Mouse (Mus musculus) liver, embryonic 11.5 days (tissue): ENCODE data around the gene Rab3ip. TPM values are rescaled to one million over a fixed set of nuclear protein-coding genes. Genes with fewer than 3 reads are reported as not detected.

Experiments
- ATAC-seq: fragments of 200-750 bp; cut with Nextera tagmentation; replicated peaks from 2 replicates; pipeline ENCODE4 v1.8.0; 2017; ENCODE audit warnings: moderate number of reproducible peaks, mild to moderate bottlenecking, moderate TSS enrichment, moderate library complexity; ENCODE audit not compliant: low FRiP score
- DNase-seq: peaks from one replicate; pipeline ENCODE4 v3.0.0-alpha.2; 2017; ENCODE audit warnings: low spot score
- H3K27ac ChIP-seq: fragments of 300-500 bp; sonication (generic); 2 replicates; pipeline ENCODE4 v1.5.1; 2014; ENCODE audit warnings: mild to moderate bottlenecking, low read depth, low read length, control low read depth
- H3K27me3 ChIP-seq: fragments of 300-500 bp; sonication (generic); replicated peaks from 2 replicates; pipeline ENCODE4 v1.6.1; 2014; ENCODE audit warnings: low read length, mixed read lengths; ENCODE audit not compliant: control insufficient read depth, insufficient read depth
- H3K36me3 ChIP-seq: fragments of 300-500 bp; sonication (generic); 2 replicates; pipeline ENCODE4 v1.6.1; 2014; ENCODE audit warnings: mild to moderate bottlenecking, low read length, moderate library complexity, mixed read lengths; ENCODE audit not compliant: control insufficient read depth, insufficient read depth
- H3K4me1 ChIP-seq: fragments of 300-500 bp; sonication (generic); replicated peaks from 2 replicates; pipeline ENCODE4 v1.6.1; 2014; ENCODE audit warnings: low read length, mixed read lengths; ENCODE audit not compliant: control insufficient read depth, insufficient read depth
- H3K4me2 ChIP-seq: fragments of 300-500 bp; sonication (generic); 2 replicates; pipeline ENCODE4 v1.6.1; 2014; ENCODE audit warnings: mild to moderate bottlenecking, control low read depth, moderate library complexity
- H3K4me3 ChIP-seq: fragments of 300-500 bp; sonication (generic); 2 replicates; pipeline ENCODE4 v1.5.1; 2014; ENCODE audit warnings: low read depth, low read length, control low read depth
- H3K9ac ChIP-seq: fragments of 300-500 bp; sonication (generic); 2 replicates; pipeline ENCODE4 v1.6.1; 2014; ENCODE audit warnings: low read depth, low read length, control low read depth
- H3K9me3 ChIP-seq: fragments of 300-500 bp; sonication (generic); 2 replicates; pipeline ENCODE4 v1.6.1; 2016; ENCODE audit warnings: low read length, inconsistent platforms, mixed read lengths; ENCODE audit not compliant: control insufficient read depth
- WGBS: fragments of 180-500 bp; shearing (Covaris S2); extraction: QIAGEN DNeasy Blood & Tissue Kit; methylation state at CpG from one replicate; pipeline ENCODE4 v1.1.7; 2014; 5-methylcytosine and 5-hydroxymethylcytosine counted together
- polyA plus RNA-seq: library from polyadenylated mRNA; unstranded; fragments of >200 nt; fragmentation: Nextera tagmentation; extraction: Ambion mirVana; gene quantifications from 2 replicates; pipeline ENCODE4 v1.2.1, GENCODE M21; 2014

Rab3ip gene
- polyA plus RNA-seq, 1 experiment from 2014 or later = 16.2 TPM

DNA sequence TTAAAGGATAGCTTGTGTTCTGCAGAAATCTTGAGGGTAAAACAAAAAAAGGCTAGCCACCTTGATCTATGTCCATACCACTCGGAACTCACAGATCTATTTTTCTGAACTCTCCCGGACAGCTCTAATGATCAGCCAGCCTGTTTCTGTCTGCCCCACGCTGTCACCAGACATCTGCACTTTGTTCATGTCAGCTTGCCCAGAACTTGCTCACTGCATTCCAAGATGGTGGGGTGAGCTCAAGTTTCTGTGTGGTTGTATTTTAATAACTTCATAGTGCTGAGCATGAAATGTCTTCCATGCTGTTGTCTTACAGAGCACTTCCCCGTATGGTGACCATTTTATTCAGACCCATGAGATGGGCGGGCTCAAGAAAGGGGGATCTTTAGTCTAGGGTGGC, 14.7 kb upstream of the Rab3ip start:
- WGBS = 56% methylated on average over 5 of the region's 5 CpGs
- no peak for ATAC-seq

GRCm38 (mm10) chr10:116964571-116964970, 14.0 kb upstream of the Rab3ip start:
- Histone ChIP-seq H3K36me3 (no peaks in the 10 kb centered on the region), H3K9ac (no peak overlapping the region), H3K27ac (no peak overlapping the region), H3K4me2 (no peak overlapping the region), H3K4me3 (no peak overlapping the region), H3K4me1 (no peaks in the 10 kb centered on the region), H3K9me3 (no peaks in the 10 kb centered on the region), H3K27me3 (no peaks in the 10 kb centered on the region)
- no peak for ATAC-seq
- 74% methylated on average over 4 of the region's 4 CpGs for WGBS
- no peak for DNase-seq

More for the DNA sequence above, 14.7 kb upstream of the Rab3ip start:
- Histone ChIP-seq H3K9me3 (no peaks in the 10 kb centered on the region), H3K4me2 (no peak overlapping the region), H3K4me1 (no peaks in the 10 kb centered on the region), H3K36me3 (no peaks in the 10 kb centered on the region), H3K9ac (no peak overlapping the region), H3K4me3 (no peak overlapping the region), H3K27ac (no peak overlapping the region), H3K27me3 (no peaks in the 10 kb centered on the region)
- DNase-seq = no peak

GRCm38 (mm10) chr10:116964084-116964483, 13.5 kb upstream of the Rab3ip start:
- Histone ChIP-seq H3K27me3 (no peaks in the 10 kb centered on the region), H3K9ac (no peak overlapping the region), H3K9me3 (no peaks in the 10 kb centered on the region), H3K27ac (no peak overlapping the region), H3K4me3 (no peak overlapping the region), H3K36me3 (no peaks in the 10 kb centered on the region), H3K4me1 (no peaks in the 10 kb centered on the region), H3K4me2 (no peak overlapping the region)
- no peak for ATAC-seq
- WGBS = 70% methylated on average over 11 of the region's 11 CpGs
- no peak for DNase-seq

DNA sequence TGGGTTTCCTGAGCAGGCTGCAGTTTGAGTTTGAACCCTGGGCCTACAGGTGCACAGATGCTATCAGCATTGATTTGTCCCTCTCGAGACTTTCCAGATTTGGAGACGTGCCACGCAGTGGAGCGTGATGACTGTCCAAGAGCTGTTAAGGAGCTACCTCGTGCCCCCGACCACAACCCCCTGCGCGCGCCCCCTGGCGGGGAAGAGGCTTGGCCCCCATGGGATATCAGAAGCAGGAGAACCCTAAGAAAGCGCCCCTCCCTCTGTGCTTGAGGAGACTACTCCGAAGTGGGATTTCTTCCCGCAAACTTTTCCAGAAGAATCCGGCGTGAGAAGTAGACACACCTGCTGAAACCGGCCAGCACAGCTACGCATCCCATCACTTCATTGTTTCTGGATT, 12.2 kb upstream of the Rab3ip start:
- Histone ChIP-seq H3K4me2 (no peak overlapping the region), H3K4me3 (no peak overlapping the region), H3K9ac (no peak overlapping the region), H3K4me1 (no peaks in the 10 kb centered on the region), H3K9me3 (no peaks in the 10 kb centered on the region), H3K27me3 (no peaks in the 10 kb centered on the region), H3K27ac (no peak overlapping the region), H3K36me3 (no peaks in the 10 kb centered on the region)
- no peak for ATAC-seq
- WGBS = 53% methylated on average over 17 of the region's 17 CpGs
- no peak for DNase-seq

- no peaks in the 10 kb centered on the region for H3K9me3 ChIP-seq
- H3K27me3 ChIP-seq = no peaks in the 10 kb centered on the region
- no peak overlapping the region for H3K9ac ChIP-seq
- WGBS = 77% methylated on average over 14 of the region's 14 CpGs
- no peak overlapping the region for H3K27ac ChIP-seq
- H3K4me1 ChIP-seq = no peaks in the 10 kb centered on the region
- no peak overlapping the region for H3K4me2 ChIP-seq
- no peaks in the 10 kb centered on the region for H3K36me3 ChIP-seq
- H3K4me3 ChIP-seq = no peak overlapping the region
- ATAC-seq (no peak), DNase-seq (no peak)
Observed at GRCm38 (mm10) chr10:116962152-116962551, 11.6 kb upstream of the Rab3ip start.

DNA sequence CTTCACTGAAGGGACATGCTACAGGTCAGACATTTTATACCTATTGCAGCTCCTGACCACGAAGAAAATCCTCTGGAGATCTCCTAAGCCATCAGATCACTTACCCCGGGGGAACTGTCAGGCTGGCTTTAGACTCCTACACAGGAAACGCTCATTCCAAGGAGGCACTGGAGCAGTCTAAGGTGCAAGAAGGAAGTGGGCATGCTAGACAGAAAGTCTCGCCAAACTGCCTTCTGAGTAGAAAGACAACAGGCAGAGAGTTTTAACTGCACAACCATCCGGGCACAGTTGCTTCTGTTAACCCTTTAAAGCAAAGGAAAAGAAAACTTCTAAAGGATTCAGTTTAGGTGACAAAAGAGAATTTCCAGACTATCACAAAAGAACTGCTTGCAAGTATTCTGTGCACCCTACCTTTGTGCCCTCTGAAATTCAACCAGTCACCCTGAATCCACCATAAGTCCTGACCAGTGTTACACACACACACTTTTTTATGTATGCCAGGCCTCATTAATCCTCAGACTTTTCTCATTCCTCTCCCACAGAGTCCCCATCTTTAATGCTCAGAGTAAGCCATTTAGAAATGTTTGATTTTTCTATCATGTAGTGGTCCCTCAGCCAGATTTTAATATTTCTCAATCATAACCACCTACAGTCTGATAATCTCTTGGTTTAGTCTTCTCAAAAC, 7.4 kb upstream of the Rab3ip start:
- Histone ChIP-seq H3K27ac (no peak overlapping the region), H3K9ac (no peak overlapping the region), H3K4me3 (no peak overlapping the region), H3K9me3 (no peaks in the 10 kb centered on the region), H3K4me1 (no peaks in the 10 kb centered on the region), H3K36me3 (no peaks in the 10 kb centered on the region), H3K4me2 (no peak overlapping the region), H3K27me3 (no peaks in the 10 kb centered on the region)
- ATAC-seq = no peak
- DNase-seq = no peak
- WGBS = 47% methylated on average over 5 of the region's 5 CpGs

- Histone ChIP-seq H3K4me3 (no peak overlapping the region), H3K27ac (no peak overlapping the region)
- 88% methylated on average over 11 of the region's 11 CpGs for WGBS
Observed at GRCm38 (mm10) chr10:116956483-116957158, 6.1 kb upstream of the Rab3ip start.

DNA sequence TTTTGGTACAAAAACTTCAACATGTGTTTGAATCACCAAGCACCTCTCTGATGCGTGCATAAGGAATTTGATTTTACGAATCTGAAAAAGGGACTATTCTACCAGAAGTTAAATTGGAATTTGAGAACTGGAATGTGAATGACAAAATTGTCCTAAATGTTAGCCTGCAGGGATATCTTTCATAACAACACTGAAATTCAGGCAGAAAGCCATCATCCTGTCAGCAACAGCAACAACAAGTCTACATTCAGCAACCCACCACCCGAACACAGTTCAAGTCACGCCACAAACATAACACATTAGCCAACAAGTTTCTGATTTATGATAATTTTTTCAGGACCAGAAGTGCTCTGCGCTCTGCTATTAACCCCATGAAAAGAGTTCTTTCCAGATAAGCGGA, 4.6 kb upstream of the Rab3ip start:
- Histone ChIP-seq H3K27ac (no peak overlapping the region), H3K4me2 (no peak overlapping the region), H3K36me3 (no peaks in the 10 kb centered on the region), H3K4me1 (0 out of 2 replicates have a peak, but pooled peaks cover 3% of the 10 kb centered on the region), H3K27me3 (no peaks in the 10 kb centered on the region), H3K4me3 (no peak overlapping the region), H3K9ac (no peak overlapping the region), H3K9me3 (no peaks in the 10 kb centered on the region)
- DNase-seq (no peak), ATAC-seq (no peak)
- WGBS = 90% methylated on average over 6 of the region's 6 CpGs

More at GRCm38 (mm10) chr10:116956483-116957158, 6.1 kb upstream of the Rab3ip start:
- Histone ChIP-seq H3K36me3 (no peaks in the 10 kb centered on the region), H3K9me3 (no peaks in the 10 kb centered on the region), H3K27me3 (no peaks in the 10 kb centered on the region), H3K4me2 (no peak overlapping the region), H3K9ac (no peak overlapping the region), H3K4me1 (no peaks in the 10 kb centered on the region)
- ATAC-seq (no peak), DNase-seq (no peak)

GRCm38 (mm10) chr10:116950886-116951285, 317 bp upstream of the Rab3ip start:
- H3K9ac ChIP-seq = peak overlapping the region; percentile 79; the same call in 1 of the 2 replicates
- no peak overlapping the region for H3K27ac ChIP-seq
- H3K4me2 ChIP-seq = peak overlapping the region; percentile 79
- H3K4me3 ChIP-seq = peak overlapping the region; percentile 75
- no peaks in the 10 kb centered on the region for H3K27me3 ChIP-seq
- no peaks in the 10 kb centered on the region for H3K9me3 ChIP-seq
- 19% methylated on average over 5 of the region's 5 CpGs for WGBS
- ATAC-seq = no peak
- 0 out of 2 replicates have a peak, but pooled peaks cover 3% of the 10 kb centered on the region for H3K4me1 ChIP-seq
- H3K36me3 ChIP-seq = no peaks in the 10 kb centered on the region
- DNase-seq = no peak
